Mouse (Mus musculus) forebrain, embryonic 13.5 days (tissue): ENCODE measurements at regions not wholly inside any gene's neighbourhood (a gene's known extent, or its start where the extent isn't known, plus 50 kb on each side); places are given as distances from the start of the nearest gene placed in this dataset.

Experiments used
- ATAC-seq: fragments of 200-750 bp; cut with Nextera tagmentation; 2 replicates; pipeline ENCODE4 v1.8.0; 2017
- H3K27ac ChIP-seq: fragments of 300-500 bp; sonication (generic); 2 replicates; pipeline ENCODE4 v1.5.1; 2015; ENCODE audit warnings: inconsistent platforms, mild to moderate bottlenecking, moderate library complexity
- H3K27me3 ChIP-seq: fragments of 300-500 bp; sonication (generic); 2 replicates; pipeline ENCODE4 v1.6.1; 2015; ENCODE audit warnings: mild to moderate bottlenecking, inconsistent platforms
- H3K36me3 ChIP-seq: fragments of 300-500 bp; sonication (generic); 2 replicates; pipeline ENCODE4 v1.6.1; 2015; ENCODE audit warnings: mild to moderate bottlenecking, inconsistent platforms; ENCODE audit not compliant: poor library complexity, severe bottlenecking
- H3K4me1 ChIP-seq: fragments of 300-500 bp; sonication (generic); 2 replicates; pipeline ENCODE4 v1.6.1; 2015; ENCODE audit warnings: inconsistent platforms
- H3K4me2 ChIP-seq: fragments of 300-500 bp; sonication (generic); 2 replicates; pipeline ENCODE4 v1.6.1; 2015; ENCODE audit warnings: inconsistent platforms, mild to moderate bottlenecking, moderate library complexity
- H3K4me3 ChIP-seq: fragments of 300-500 bp; sonication (generic); 2 replicates; pipeline ENCODE4 v1.5.1; 2015; ENCODE audit warnings: mild to moderate bottlenecking, inconsistent platforms
- H3K9ac ChIP-seq: fragments of 300-500 bp; sonication (generic); 2 replicates; pipeline ENCODE4 v1.6.1; 2015; ENCODE audit warnings: mild to moderate bottlenecking, inconsistent platforms
- H3K9me3 ChIP-seq: fragments of 300-500 bp; sonication (generic); replicated peaks from 2 replicates; pipeline ENCODE4 v1.6.1; 2016; ENCODE audit warnings: inconsistent platforms
- WGBS: fragments of 180-500 bp; shearing (Covaris S2); methylation state at CpG from one replicate; pipeline ENCODE4 v1.1.7; 2015; 5-methylcytosine and 5-hydroxymethylcytosine counted together

DNA sequence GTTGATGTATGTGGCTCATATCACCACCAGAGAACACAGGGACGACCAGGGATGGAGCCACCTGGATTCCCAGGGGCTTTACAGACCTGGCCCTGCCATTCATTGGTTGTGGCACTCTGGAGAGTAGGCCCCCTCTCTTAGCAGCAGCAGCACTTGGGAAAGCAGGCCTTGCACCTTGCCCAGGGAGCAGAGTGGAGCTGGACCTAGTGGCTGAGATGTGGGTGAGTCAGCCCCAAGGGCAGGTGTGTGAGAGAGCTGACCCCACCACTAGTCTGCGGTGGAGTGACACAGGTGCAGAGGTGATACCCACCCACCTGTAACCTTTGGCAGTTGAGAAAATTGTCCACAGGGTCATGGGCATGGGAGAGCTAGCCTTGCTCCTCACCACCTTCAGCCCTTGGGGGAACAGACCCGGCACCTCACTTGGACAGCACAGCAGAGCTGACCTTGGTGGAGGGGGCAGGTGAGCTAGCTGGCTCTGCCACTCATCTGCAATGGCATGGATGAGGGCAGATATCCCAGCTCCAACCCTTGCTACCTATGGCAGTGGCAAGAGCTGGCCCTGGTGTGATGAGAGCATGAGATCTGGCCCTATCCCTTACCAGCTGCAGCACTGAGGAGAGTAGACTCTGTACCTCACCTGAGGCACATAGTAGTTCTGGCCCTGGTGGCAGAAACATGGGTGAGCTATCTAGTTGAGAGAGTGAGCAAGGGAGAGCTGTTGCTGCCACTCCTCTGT lies 67.9 kb upstream of the Adgrl3 start:
- Histone ChIP-seq H3K9ac (no peak overlapping the region), H3K36me3 (no peaks in the 10 kb centered on the region), H3K9me3 (no peaks in the 10 kb centered on the region), H3K27ac (no peak overlapping the region), H3K4me3 (no peak overlapping the region), H3K4me1 (0 out of 2 replicates have a peak, but pooled peaks cover 5% of the 10 kb centered on the region), H3K27me3 (no peaks in the 10 kb centered on the region), H3K4me2 (no peak overlapping the region)
- no peak for ATAC-seq
- 77% methylated on average over 3 of the region's 3 CpGs for whole genome bisulfite sequencing

DNA sequence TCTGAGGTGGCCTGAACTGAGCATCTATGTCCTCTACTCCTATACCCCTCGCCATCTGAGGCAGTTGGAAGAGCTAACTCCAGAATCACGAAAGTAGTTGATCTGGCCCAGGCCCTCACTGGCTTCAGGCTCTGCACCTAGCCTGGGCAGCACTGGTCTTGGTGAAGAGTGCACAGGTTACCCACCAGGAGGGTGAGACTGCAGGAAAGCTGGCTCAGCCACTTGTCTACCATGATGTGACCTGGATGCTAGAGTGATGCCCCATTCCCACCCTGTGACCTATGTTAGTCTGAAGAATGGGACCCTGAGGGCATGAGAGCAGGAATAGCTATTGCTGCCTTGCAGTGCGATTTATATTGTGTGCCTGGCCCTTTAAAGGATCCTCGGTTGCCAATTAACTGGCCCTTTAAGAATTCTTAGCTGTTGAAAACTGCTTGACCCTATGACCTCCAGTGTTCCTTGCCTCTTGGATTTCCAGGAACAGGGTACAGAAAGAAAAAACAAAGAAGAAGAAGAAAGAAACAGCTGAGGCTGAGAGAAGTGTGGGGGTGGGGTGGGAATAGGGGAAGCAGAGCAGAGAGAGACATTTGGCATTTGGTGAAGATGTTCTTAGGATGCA lies 67.2 kb upstream of the Adgrl3 start:
- Histone ChIP-seq H3K36me3 (no peaks in the 10 kb centered on the region), H3K9me3 (no peaks in the 10 kb centered on the region), H3K27me3 (no peaks in the 10 kb centered on the region), H3K4me1 (0 out of 2 replicates have a peak, but pooled peaks cover 5% of the 10 kb centered on the region), H3K4me3 (no peak overlapping the region), H3K4me2 (no peak overlapping the region), H3K27ac (no peak overlapping the region), H3K9ac (no peak overlapping the region)
- ATAC-seq = 0 out of 2 replicates have a peak, but pooled peaks have one; percentile 38
- 34% methylated on average over 4 of the region's 4 CpGs for WGBS
